Mouse (Mus musculus) limb, embryonic 11.5 days (tissue): ENCODE data around the gene Gm35315. TPM values are rescaled to one million over a fixed set of nuclear protein-coding genes. Genes with fewer than 3 reads are reported as not detected.

Source experiments
- ATAC-seq: fragments of 200-750 bp; cut with Nextera tagmentation; 2 replicates; pipeline ENCODE4 v1.8.0; 2017; ENCODE audit warnings: low read depth; ENCODE audit not compliant: insufficient number of reproducible peaks, low FRiP score, low TSS enrichment
- DNase-seq: peaks from one replicate; pipeline ENCODE4 v3.0.0-alpha.2; 2015; ENCODE audit warnings: low spot score
- H3K27ac ChIP-seq: fragments of 300-500 bp; sonication (generic); replicated peaks from 2 replicates; pipeline ENCODE4 v1.5.1; 2014; ENCODE audit warnings: low read depth, mild to moderate bottlenecking, low read length
- H3K27me3 ChIP-seq: fragments of 300-500 bp; sonication (generic); 2 replicates; pipeline ENCODE4 v1.6.1; 2014; ENCODE audit warnings: mild to moderate bottlenecking, low read length, mixed read lengths; ENCODE audit not compliant: control insufficient read depth, insufficient read depth
- H3K36me3 ChIP-seq: fragments of 300-500 bp; sonication (generic); 2 replicates; pipeline ENCODE4 v1.6.1; 2014; ENCODE audit warnings: mild to moderate bottlenecking, low read length, moderate library complexity, mixed read lengths; ENCODE audit not compliant: control insufficient read depth, insufficient read depth
- H3K4me1 ChIP-seq: fragments of 300-500 bp; sonication (generic); 2 replicates; pipeline ENCODE4 v1.6.1; 2014; ENCODE audit warnings: low read length, mixed read lengths; ENCODE audit not compliant: control insufficient read depth, insufficient read depth
- H3K4me2 ChIP-seq: fragments of 300-500 bp; sonication (generic); 2 replicates; pipeline ENCODE4 v1.6.1; 2014; ENCODE audit warnings: low read depth, mild to moderate bottlenecking, moderate library complexity; ENCODE audit not compliant: severe bottlenecking
- H3K4me3 ChIP-seq: fragments of 300-500 bp; sonication (generic); 2 replicates; pipeline ENCODE4 v1.5.1; 2014; ENCODE audit warnings: low read depth, low read length
- H3K9ac ChIP-seq: fragments of 300-500 bp; sonication (generic); 2 replicates; pipeline ENCODE4 v1.6.1; 2014; ENCODE audit warnings: mild to moderate bottlenecking, low read length
- H3K9me3 ChIP-seq: fragments of 300-500 bp; sonication (generic); 2 replicates; pipeline ENCODE4 v1.6.1; 2016; ENCODE audit warnings: low read length; ENCODE audit not compliant: control insufficient read depth
- WGBS: fragments of 180-500 bp; shearing (Covaris S2); extraction: QIAGEN DNeasy Blood & Tissue Kit; methylation state at CpG from one replicate; pipeline ENCODE4 v1.1.7; 2014; 5-methylcytosine and 5-hydroxymethylcytosine counted together
- polyA plus RNA-seq: library from polyadenylated mRNA; unstranded; fragments of >200 nt; fragmentation: Nextera tagmentation; extraction: Ambion mirVana; gene quantifications from 2 replicates; pipeline ENCODE4 v1.2.1, GENCODE M21; 2014

The Gm35315 gene
- polyA plus RNA-seq = 0.64 and 1.6 TPM in 2 replicates

GRCm38 (mm10) chr5:110094030-110094846, at the start of gene Gm35315:
Gene Gm35315, minus strand, starts transcription at chr5:110094420.
- peak; percentile 87 for DNase-seq
- Histone ChIP-seq H3K36me3 (no peaks in the 10 kb centered on the region), H3K27me3 (no peaks in the 10 kb centered on the region), H3K9ac (peak within 1 kb of the TSS; percentile 70), H3K4me3 (peak within 1 kb of the TSS; percentile 44), H3K4me2 (peak within 1 kb of the TSS; percentile 59), H3K4me1 (no peaks in the 10 kb centered on the region), H3K9me3 (no peaks in the 10 kb centered on the region), H3K27ac (0 out of 2 replicates have a peak within 1 kb of the TSS, but pooled peaks have one; percentile 56)
- peak; percentile 98 for ATAC-seq
- 2% methylated on average over 22 of the region's 25 CpGs for WGBS

- Histone ChIP-seq H3K27me3 (no peaks in the 10 kb centered on the region), H3K4me3 (no peak overlapping the region), H3K27ac (no peak overlapping the region), H3K9ac (no peak overlapping the region), H3K4me2 (no peak overlapping the region), H3K9me3 (no peaks in the 10 kb centered on the region), H3K4me1 (no peaks in the 10 kb centered on the region), H3K36me3 (peaks cover 16% of the 10 kb centered on the region)
- ATAC-seq = no peak
- 89% methylated on average over 5 of the region's 5 CpGs for WGBS
- no peak for DNase-seq
Observed at GRCm38 (mm10) chr5:110143007-110143406, 48.8 kb upstream of the Gm35315 start.

GRCm38 (mm10) chr5:110142309-110142708, 48.1 kb upstream of the Gm35315 start:
- 91% methylated on average over 2 of the region's 2 CpGs for WGBS
- no peaks in the 10 kb centered on the region for H3K27me3 ChIP-seq
- no peak overlapping the region for H3K4me2 ChIP-seq
- H3K36me3 ChIP-seq = peaks cover 13% of the 10 kb centered on the region
- no peaks in the 10 kb centered on the region for H3K4me1 ChIP-seq
- H3K27ac ChIP-seq = no peak overlapping the region
- ATAC-seq = no peak
- no peaks in the 10 kb centered on the region for H3K9me3 ChIP-seq
- no peak overlapping the region for H3K4me3 ChIP-seq
- no peak for DNase-seq
- H3K9ac ChIP-seq = no peak overlapping the region

- Histone ChIP-seq H3K4me2 (no peak overlapping the region), H3K27ac (no peak overlapping the region), H3K36me3 (peaks cover 5% of the 10 kb centered on the region; the same call in 1 of the 2 replicates), H3K9ac (no peak overlapping the region), H3K4me3 (no peak overlapping the region), H3K9me3 (no peaks in the 10 kb centered on the region), H3K27me3 (no peaks in the 10 kb centered on the region), H3K4me1 (no peaks in the 10 kb centered on the region)
- WGBS = 94% methylated on average over 7 of the region's 7 CpGs
- DNase-seq = no peak
- no peak for ATAC-seq
Observed at GRCm38 (mm10) chr5:110140424-110140823, 46.2 kb upstream of the Gm35315 start.

GRCm38 (mm10) chr5:110139325-110139724, 45.1 kb upstream of the Gm35315 start:
- Histone ChIP-seq H3K27ac (no peak overlapping the region), H3K36me3 (peaks cover 2% of the 10 kb centered on the region; the same call in 1 of the 2 replicates), H3K4me2 (no peak overlapping the region), H3K27me3 (no peaks in the 10 kb centered on the region), H3K4me3 (no peak overlapping the region), H3K4me1 (no peaks in the 10 kb centered on the region), H3K9ac (no peak overlapping the region), H3K9me3 (no peaks in the 10 kb centered on the region)
- ATAC-seq (no peak), DNase-seq (no peak)
- WGBS = 92% methylated on average over 3 of the region's 3 CpGs

- no peak overlapping the region for H3K4me2 ChIP-seq
- DNase-seq (no peak), ATAC-seq (no peak)
- H3K4me3 ChIP-seq = no peak overlapping the region
- no peak overlapping the region for H3K27ac ChIP-seq
- no peaks in the 10 kb centered on the region; the same call in 1 of the 2 replicates for H3K36me3 ChIP-seq
- H3K9ac ChIP-seq = no peak overlapping the region
- WGBS = 90% methylated on average over 3 of the region's 3 CpGs
- H3K4me1 ChIP-seq = no peaks in the 10 kb centered on the region
- H3K27me3 ChIP-seq = no peaks in the 10 kb centered on the region
- no peaks in the 10 kb centered on the region for H3K9me3 ChIP-seq
Observed at GRCm38 (mm10) chr5:110137816-110138215, 43.6 kb upstream of the Gm35315 start.

GRCm38 (mm10) chr5:110136087-110136464, 41.9 kb upstream of the Gm35315 start:
- no peak overlapping the region for H3K27ac ChIP-seq
- peak overlapping the region; percentile 79 for H3K4me2 ChIP-seq
- ATAC-seq = peak; percentile 41

GRCm38 (mm10) chr5:110135293-110136086, 41.3 kb upstream of the Gm35315 start, which contains the start of gene Chfr:
Gene Chfr, plus strand, starts transcription at chr5:110135842.
- Histone ChIP-seq H3K27ac (no peak within 1 kb of the TSS), H3K4me1 (no peaks in the 10 kb centered on the region), H3K9me3 (peaks cover 2% of the 10 kb centered on the region; the same call in 1 of the 2 replicates), H3K36me3 (peaks cover 3% of the 10 kb centered on the region), H3K4me3 (peak within 1 kb of the TSS; percentile 69), H3K27me3 (no peaks in the 10 kb centered on the region), H3K4me2 (peak within 1 kb of the TSS; percentile 79), H3K9ac (peak within 1 kb of the TSS; percentile 69)
- WGBS = 4% methylated on average over 46 of the region's 46 CpGs
- peak; percentile 100 for DNase-seq
- peak; percentile 99 for ATAC-seq

More at GRCm38 (mm10) chr5:110136087-110136464, 41.9 kb upstream of the Gm35315 start:
- H3K36me3 ChIP-seq = no peaks in the 10 kb centered on the region; the same call in 1 of the 2 replicates
- no peaks in the 10 kb centered on the region for H3K9me3 ChIP-seq
- H3K4me3 ChIP-seq = peak overlapping the region; percentile 69
- WGBS = 6% methylated on average over 18 of the region's 18 CpGs
- H3K27me3 ChIP-seq = no peaks in the 10 kb centered on the region
- DNase-seq = no peak
- peak overlapping the region; percentile 69 for H3K9ac ChIP-seq
- H3K4me1 ChIP-seq = no peaks in the 10 kb centered on the region
